Mouse (Mus musculus) bone marrow, adult 2 months (tissue): ENCODE measurements around the gene Sertad1.

Experiments
- CTCF ChIP-seq: fragments of 200-500 bp; IDR thresholded peaks from 2 replicates; pipeline ENCODE4 v1.5.1; 2011; ENCODE audit warnings: low read length, control low read depth; ENCODE audit not compliant: control insufficient read depth, insufficient read depth
- POLR2A ChIP-seq: fragments of 200-500 bp; IDR thresholded peaks from 2 replicates; pipeline ENCODE4 v1.6.1; 2011; ENCODE audit warnings: low read depth, mild to moderate bottlenecking, control low read depth, low read length, borderline replicate concordance; ENCODE audit not compliant: control insufficient read depth

DNA sequence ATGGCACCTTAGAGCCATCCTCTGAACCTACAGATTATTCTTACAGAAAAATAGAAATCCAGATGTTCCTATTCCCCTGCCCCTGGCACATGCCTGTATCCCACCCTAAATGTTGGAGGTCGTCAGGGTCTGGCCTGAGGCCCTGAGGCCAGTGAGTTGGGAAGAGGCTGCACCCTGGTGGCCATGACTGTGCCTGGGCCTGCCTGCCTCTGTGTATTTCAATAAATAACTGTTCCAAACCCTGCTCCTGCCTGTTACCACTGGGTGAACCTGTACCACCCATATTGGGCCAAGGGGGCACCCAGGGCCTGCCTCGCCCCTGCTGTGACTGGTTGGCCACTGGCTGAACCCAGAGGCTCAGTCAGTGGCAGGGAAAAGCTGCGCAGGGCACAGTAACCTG is 44.2 kb downstream of the Sertad1 start:
- TF ChIP-seq CTCF (no peak), POLR2A (no peak)
